Mouse (Mus musculus): Measurements from ENCODE around the gene Gfra1. TPM values are rescaled to one million over a fixed set of nuclear protein-coding genes. Genes with fewer than 3 reads are reported as not detected.

Gfra1 gene
- total and polyA plus RNA-seq, 3 experiments: not detected

- dilution Hi-C loops (cut with MboI; ENCODE audit: extremely low pct_ligation_motif_present, extremely low pct_unique_long_range_greater_than_20kb, low sequenced_read_pairs) (no loop called here), in situ Hi-C loops (cut with MboI; ENCODE audit: low pct_ligation_motif_present, low pct_unique_long_range_greater_than_20kb, low sequenced_read_pairs) (no loop called here)
- peaks cover 26% of the 10 kb centered on the region for H3K27me3 ChIP-seq (replicated peaks)
- no peaks in the 10 kb centered on the region for H3K9me3 ChIP-seq (replicated peaks; ENCODE audit: low read length)
- no peak overlapping the region for H3K4me2 ChIP-seq (ENCODE audit: insufficient read depth, low read depth, poor library complexity, severe bottlenecking)
- peak; percentile 22 for DNase-seq (ENCODE audit: extremely low read depth)
- H3K79me2 ChIP-seq (replicated peaks; ENCODE audit: control insufficient read depth, extremely low read depth, insufficient read depth, poor library complexity, severe bottlenecking): no peaks in the 10 kb centered on the region
- no peak overlapping the region for H3K9ac ChIP-seq (ENCODE audit: insufficient read depth, low read depth)
- H3K4me3 ChIP-seq (replicated peaks in 1 of 3; ENCODE audit: low read depth in 2 of 3, low read length in 2 of 3, poor library complexity in 1 of 3): no peak overlapping the region
- peaks cover 0 to 24% of the 10 kb centered on the region in 2 experiments; a peak in 2 of 4 replicates for H3K4me1 ChIP-seq (ENCODE audit: control insufficient read depth in 1 of 2, insufficient read depth in 2 of 2)
- TF ChIP-seq ZNF384 (IDR thresholded peaks at IDR 0.05; ENCODE audit: low read depth, low read length): peak; percentile 87
- TF ChIP-seq IRF4 (IDR thresholded peaks at IDR 0.05; ENCODE audit: low read depth, low read length): no peak
- H3K27ac ChIP-seq (ENCODE audit: insufficient read depth, low read depth): no peak overlapping the region
- H3K36me3 ChIP-seq (replicated peaks in 1 of 2; ENCODE audit: control insufficient read depth in 1 of 2, insufficient read depth in 1 of 2, low read length in 1 of 2): no peaks in the 10 kb centered on the region
Measured at GRCm38 (mm10) chr19:58442785-58443732, 12.7 kb downstream of the Gfra1 start.

GRCm38 (mm10) chr19:58441785-58442184 is 13.9 kb downstream of the Gfra1 start:
- Histone ChIP-seq H3K79me2 (replicated peaks; ENCODE audit: control insufficient read depth, extremely low read depth, insufficient read depth, poor library complexity, severe bottlenecking) (no peaks in the 10 kb centered on the region), H3K4me1 (ENCODE audit: control insufficient read depth in 1 of 2, insufficient read depth in 2 of 2) (peaks cover 0 to 32% of the 10 kb centered on the region in 2 experiments; a peak in 2 of 4 replicates), H3K36me3 (replicated peaks in 1 of 2; ENCODE audit: control insufficient read depth in 1 of 2, insufficient read depth in 1 of 2, low read length in 1 of 2) (no peaks in the 10 kb centered on the region), H3K4me2 (ENCODE audit: insufficient read depth, low read depth, poor library complexity, severe bottlenecking) (no peak overlapping the region), H3K27ac (ENCODE audit: insufficient read depth, low read depth) (no peak overlapping the region), H3K9ac (ENCODE audit: insufficient read depth, low read depth) (no peak overlapping the region), H3K9me3 (replicated peaks; ENCODE audit: low read length) (no peaks in the 10 kb centered on the region), H3K4me3 (replicated peaks in 1 of 3; ENCODE audit: low read depth in 2 of 3, low read length in 2 of 3, poor library complexity in 1 of 3) (no peak overlapping the region), H3K27me3 (replicated peaks) (peaks cover 31% of the 10 kb centered on the region)
- in situ Hi-C loops (cut with MboI; ENCODE audit: low pct_ligation_motif_present, low pct_unique_long_range_greater_than_20kb, low sequenced_read_pairs) (no loop called here), dilution Hi-C loops (cut with MboI; ENCODE audit: extremely low pct_ligation_motif_present, extremely low pct_unique_long_range_greater_than_20kb, low sequenced_read_pairs) (no loop called here)
- TF ChIP-seq ZNF384 (IDR thresholded peaks at IDR 0.05; ENCODE audit: low read depth, low read length): no peak
- TF ChIP-seq POLR2A (IDR thresholded peaks at IDR 0.05; ENCODE audit: low read depth, low read length): no peak
- no peak for TF ChIP-seq USF1 (IDR thresholded peaks at IDR 0.05; ENCODE audit: low read depth, low read length)
- no peak for TF ChIP-seq TCF12 (IDR thresholded peaks at IDR 0.05; ENCODE audit: low read depth, low read length)
- no peak for TF ChIP-seq PAX5 (IDR thresholded peaks at IDR 0.05; ENCODE audit: low read length)
- TF ChIP-seq ELF1 (IDR thresholded peaks at IDR 0.05; ENCODE audit: low read depth, low read length): no peak
- no peak for TF ChIP-seq ZMIZ1 (IDR thresholded peaks at IDR 0.05; ENCODE audit: low read depth, low read length)
- DNase-seq (ENCODE audit: extremely low read depth): no peak

- Histone ChIP-seq H3K27ac (ENCODE audit: insufficient read depth, low read depth) (no peak overlapping the region), H3K36me3 (replicated peaks in 1 of 2; ENCODE audit: control insufficient read depth in 1 of 2, insufficient read depth in 1 of 2, low read length in 1 of 2) (no peaks in the 10 kb centered on the region), H3K4me3 (replicated peaks in 1 of 3; ENCODE audit: low read depth in 2 of 3, low read length in 2 of 3, poor library complexity in 1 of 3) (no peak overlapping the region), H3K4me1 (ENCODE audit: control insufficient read depth in 1 of 2, insufficient read depth in 2 of 2) (peaks cover 2 to 37% of the 10 kb centered on the region in 2 experiments), H3K27me3 (replicated peaks) (peaks cover 33% of the 10 kb centered on the region), H3K79me2 (replicated peaks; ENCODE audit: control insufficient read depth, extremely low read depth, insufficient read depth, poor library complexity, severe bottlenecking) (no peaks in the 10 kb centered on the region), H3K9me3 (replicated peaks; ENCODE audit: low read length) (no peaks in the 10 kb centered on the region), H3K4me2 (ENCODE audit: insufficient read depth, low read depth, poor library complexity, severe bottlenecking) (no peak overlapping the region), H3K9ac (ENCODE audit: insufficient read depth, low read depth) (no peak overlapping the region)
- in situ Hi-C loops (cut with MboI; ENCODE audit: low pct_ligation_motif_present, low pct_unique_long_range_greater_than_20kb, low sequenced_read_pairs): no loop called here
- TF ChIP-seq NRF1 (IDR thresholded peaks at IDR 0.05; ENCODE audit: low read depth, low read length) (no peak), CTCF (conservative IDR thresholded peaks at IDR 0.05 in 1 of 2, IDR thresholded peaks at IDR 0.05 in 1 of 2; ENCODE audit: low read depth in 2 of 2, low read length in 2 of 2) (no peak)
- dilution Hi-C loops (cut with MboI; ENCODE audit: extremely low pct_ligation_motif_present, extremely low pct_unique_long_range_greater_than_20kb, low sequenced_read_pairs): no loop called here
- DNase-seq (ENCODE audit: extremely low read depth): no peak
Measured at GRCm38 (mm10) chr19:58441246-58441645, 14.5 kb downstream of the Gfra1 start.
